Mouse (Mus musculus) right cerebral cortex, adult 18-20 months (tissue): ENCODE results near the gene Irf2.

Source experiments
- DNase-seq: peaks from one replicate; pipeline ENCODE4 v3.0.0; 2022; ENCODE audit warnings: mixed read lengths

Gene Irf2

GRCm38 (mm10) chr8:46811021-46811622 is 71.6 kb downstream of the Irf2 start:
- peak; percentile 77 for DNase-seq

GRCm38 (mm10) chr8:46811944-46812343 is 72.4 kb downstream of the Irf2 start:
- no peak for DNase-seq

- peak; percentile 30 for DNase-seq
Measured at GRCm38 (mm10) chr8:46812966-46813365, 73.4 kb downstream of the Irf2 start.

GRCm38 (mm10) chr8:46818106-46818989 is 78.8 kb downstream of the Irf2 start:
- DNase-seq, result no peak

- no peak for DNase-seq
Measured at GRCm38 (mm10) chr8:46818990-46819288, 79.4 kb downstream of the Irf2 start.

GRCm38 (mm10) chr8:46828734-46829413 is 89.3 kb downstream of the Irf2 start:
- DNase-seq, result no peak

- no peak for DNase-seq
Measured at GRCm38 (mm10) chr8:46829414-46830111, 90.0 kb downstream of the Irf2 start.

GRCm38 (mm10) chr8:46830112-46830855 is 90.8 kb downstream of the Irf2 start:
- DNase-seq, result no peak

- no peak for DNase-seq
Measured at GRCm38 (mm10) chr8:46831916-46832315, 92.4 kb downstream of the Irf2 start.

GRCm38 (mm10) chr8:46832399-46832798 is 92.9 kb downstream of the Irf2 start:
- no peak for DNase-seq

- no peak for DNase-seq
Measured at GRCm38 (mm10) chr8:46833763-46834162, 94.2 kb downstream of the Irf2 start.

- DNase-seq, result no peak
Measured at GRCm38 (mm10) chr8:46834440-46834839, 94.9 kb downstream of the Irf2 start.

- DNase-seq, result no peak
Measured at GRCm38 (mm10) chr8:46836011-46836652, 96.6 kb downstream of the Irf2 start.

GRCm38 (mm10) chr8:46836949-46837348 is 97.4 kb downstream of the Irf2 start:
- DNase-seq, result no peak

GRCm38 (mm10) chr8:46838052-46838451 is 98.5 kb downstream of the Irf2 start:
- DNase-seq, result no peak

- no peak for DNase-seq
Measured at GRCm38 (mm10) chr8:46840390-46840789, 100.9 kb downstream of the Irf2 start.

GRCm38 (mm10) chr8:46840791-46841190 is 101.3 kb downstream of the Irf2 start:
- peak; percentile 57 for DNase-seq

GRCm38 (mm10) chr8:46842676-46843181 is 103.2 kb downstream of the Irf2 start:
- DNase-seq, result peak; percentile 40

- DNase-seq, result no peak
Measured at GRCm38 (mm10) chr8:46843855-46844254, 104.3 kb downstream of the Irf2 start.

GRCm38 (mm10) chr8:46844371-46844973 is 104.9 kb downstream of the Irf2 start:
- DNase-seq, result no peak
